Mouse (Mus musculus): Measurements from ENCODE around the gene Gcm2.
A peak's percentile ranks its signal among the peaks of the same experiment; 100 is the strongest.

The Gcm2 gene

DNA sequence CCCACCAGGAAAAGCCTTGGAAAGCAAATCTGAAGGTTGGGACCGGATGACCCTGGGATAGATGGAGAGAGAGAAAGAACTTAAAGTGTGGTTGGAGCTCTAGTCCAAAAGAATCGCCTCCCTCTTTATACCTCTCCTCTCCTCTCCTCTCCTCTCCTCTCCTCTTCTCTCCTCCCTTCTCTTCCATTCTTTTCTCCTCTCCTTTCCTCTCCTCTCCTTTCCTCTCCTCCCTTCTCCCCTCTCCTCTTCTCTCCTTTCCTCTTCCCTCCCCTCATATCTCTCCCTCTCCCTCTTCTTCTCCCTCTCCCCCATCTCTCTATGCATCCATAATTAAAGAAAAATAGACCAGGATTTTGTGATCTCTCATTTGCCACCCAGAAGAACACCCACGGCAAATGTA is at the start of gene Gcm2:
Gcm2 (minus strand) TSS at position 101 of the 400 bp plus-strand sequence.
- no peak for DNase-seq (ENCODE audit: low spot score in 2 of 2)

DNA sequence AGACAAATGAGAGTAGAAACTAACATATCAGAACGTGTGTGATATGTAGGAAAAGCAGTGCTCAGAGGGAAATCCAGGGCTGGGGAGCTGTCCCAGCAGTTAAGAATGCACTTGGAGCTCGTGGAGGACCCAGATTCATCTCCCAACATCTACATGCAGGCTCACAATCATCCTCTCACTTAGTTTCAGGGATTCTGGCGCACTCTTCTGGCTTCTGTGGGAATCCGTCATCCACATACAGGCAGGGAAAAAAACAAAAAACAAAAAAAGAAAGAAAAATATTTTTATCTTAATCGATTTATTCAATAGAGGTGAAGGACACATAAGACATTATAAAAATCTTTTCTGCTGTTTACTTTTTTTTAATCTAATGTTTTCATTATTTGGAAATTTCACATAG is 47.6 kb upstream of the Gcm2 start:
- DNase-seq (ENCODE audit: low spot score in 2 of 2), result no peak

DNA sequence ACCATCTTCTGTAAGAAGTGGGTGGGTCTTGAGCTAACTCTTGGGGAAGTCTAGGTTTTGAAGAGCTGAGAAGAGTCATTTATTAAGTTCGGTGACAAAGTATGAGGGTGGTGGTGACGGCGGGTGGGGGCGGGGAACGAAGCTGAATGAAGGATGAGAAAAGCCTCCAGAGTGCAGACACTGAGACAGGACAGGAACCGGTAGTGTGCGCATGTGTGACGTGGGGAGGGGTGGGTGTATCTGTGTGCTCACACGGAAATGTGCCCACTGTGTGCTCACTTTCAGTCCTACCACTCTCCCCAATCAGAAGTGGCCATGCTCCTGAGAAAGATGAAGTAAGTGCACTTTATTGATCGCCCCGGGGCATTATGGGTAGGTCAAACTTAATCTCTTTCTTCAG is 42.3 kb upstream of the Gcm2 start:
- no peak for DNase-seq (ENCODE audit: low spot score in 2 of 2)

DNA sequence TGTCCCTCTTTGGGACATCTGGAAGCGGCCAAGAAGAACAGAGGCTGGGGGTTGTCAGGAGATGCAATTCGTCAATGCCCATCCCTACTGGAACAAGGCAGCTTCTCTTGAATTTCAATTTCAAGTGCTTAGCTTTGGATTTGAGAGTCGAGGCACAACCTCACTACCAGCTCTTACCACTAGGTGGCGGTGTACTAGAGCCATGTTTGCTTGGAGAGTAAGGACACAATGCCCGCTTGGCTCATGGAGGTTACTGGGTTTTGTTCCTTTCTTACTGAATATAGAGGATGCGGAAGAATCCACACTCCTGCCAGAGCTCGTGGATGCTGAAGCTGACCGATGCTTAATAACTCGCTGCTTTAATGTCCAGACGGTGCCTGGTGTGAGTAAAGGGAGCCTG is 35.4 kb upstream of the Gcm2 start:
- peak; percentile 36 to 62 for DNase-seq (ENCODE audit: low spot score in 2 of 2)

DNA sequence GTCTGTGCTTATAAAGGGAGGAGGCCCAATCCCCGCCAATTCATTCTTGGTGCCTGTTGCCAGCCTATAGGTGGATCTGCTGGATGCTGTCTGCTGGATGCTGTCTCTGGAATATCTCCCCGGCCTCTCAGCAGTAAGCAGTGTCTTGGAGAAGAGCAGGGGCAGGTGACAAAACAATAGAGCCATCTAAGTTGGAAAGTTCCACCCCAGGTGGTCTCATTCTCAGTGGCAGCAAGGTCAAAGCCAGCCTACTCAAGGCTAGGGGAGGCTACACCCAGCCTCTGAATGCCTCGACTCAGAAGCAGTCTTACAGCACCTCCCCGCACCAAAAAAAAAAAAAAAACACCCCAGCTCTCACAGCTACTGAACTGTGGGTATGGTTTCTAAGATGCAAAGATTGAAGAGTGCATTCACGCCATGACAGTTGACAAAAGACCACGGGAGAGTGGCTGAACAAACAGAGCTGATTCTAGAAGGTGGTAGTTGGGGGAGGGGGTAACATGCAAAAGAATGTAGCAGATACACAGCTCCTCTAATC is 34.7 kb upstream of the Gcm2 start:
- DNase-seq (ENCODE audit: low spot score in 2 of 2), result no peak

DNA sequence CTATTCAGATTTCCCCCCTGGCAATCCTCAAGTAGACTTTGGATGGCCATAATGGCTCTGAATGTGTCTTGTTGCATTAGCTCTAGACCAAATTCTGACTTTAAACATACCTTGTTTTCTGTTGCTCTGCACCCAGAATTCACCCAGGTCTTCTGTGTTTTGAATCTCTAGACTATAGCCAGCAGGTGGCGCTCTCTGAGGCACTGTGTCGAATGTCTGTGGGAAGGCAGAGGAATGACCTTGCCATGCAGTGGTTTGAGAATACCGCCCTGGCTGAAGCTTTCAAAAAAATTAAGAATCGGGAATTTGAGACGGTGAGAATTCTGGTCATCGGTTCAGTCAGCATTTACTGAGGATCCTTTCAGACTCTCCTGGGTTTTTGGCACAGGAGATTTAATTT is 24.1 kb upstream of the Gcm2 start:
- DNase-seq (ENCODE audit: low spot score in 2 of 2), result peak; percentile 14 to 24

DNA sequence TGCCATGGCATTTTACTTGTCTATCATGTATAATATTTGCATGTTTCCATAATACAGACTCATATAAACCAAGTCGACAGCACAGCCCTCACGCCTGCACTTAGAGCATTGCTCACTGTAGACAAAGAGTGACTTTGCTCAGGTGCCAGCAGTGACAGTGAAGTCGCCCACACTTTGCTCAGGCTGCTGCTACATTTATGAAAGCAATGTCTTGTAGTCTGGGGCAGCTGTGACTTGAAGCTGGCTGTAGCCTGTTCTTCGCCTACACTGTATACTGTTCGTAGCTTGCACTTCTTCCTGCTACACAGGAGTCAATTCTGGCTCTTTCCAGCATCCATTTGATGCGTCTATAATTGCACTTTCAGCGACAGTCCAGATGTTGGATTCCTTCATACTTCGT is 18.2 kb upstream of the Gcm2 start:
- DNase-seq (ENCODE audit: low spot score in 2 of 2), result peak in 1 of 2 experiments; percentile 5

DNA sequence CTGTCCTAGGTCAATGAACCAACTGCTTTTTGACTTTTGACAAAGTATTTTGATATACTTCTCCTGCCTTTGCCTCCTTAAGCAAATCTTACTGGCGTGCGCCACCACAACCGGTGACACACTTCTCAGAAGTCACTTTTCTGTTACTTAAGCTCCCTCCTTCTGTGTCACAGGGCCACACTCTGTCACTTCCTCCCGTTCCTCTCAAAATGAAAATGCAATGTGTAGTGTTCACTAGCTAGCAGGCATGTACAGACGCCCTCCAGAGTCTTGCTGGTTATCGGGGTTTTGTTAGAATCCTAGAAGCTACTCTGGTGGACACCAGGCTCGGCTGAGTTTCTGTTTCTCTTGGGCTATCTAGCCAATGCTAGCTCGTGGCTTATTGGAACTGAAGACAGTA is 17.5 kb upstream of the Gcm2 start:
- no peak for DNase-seq (ENCODE audit: low spot score in 2 of 2)

DNA sequence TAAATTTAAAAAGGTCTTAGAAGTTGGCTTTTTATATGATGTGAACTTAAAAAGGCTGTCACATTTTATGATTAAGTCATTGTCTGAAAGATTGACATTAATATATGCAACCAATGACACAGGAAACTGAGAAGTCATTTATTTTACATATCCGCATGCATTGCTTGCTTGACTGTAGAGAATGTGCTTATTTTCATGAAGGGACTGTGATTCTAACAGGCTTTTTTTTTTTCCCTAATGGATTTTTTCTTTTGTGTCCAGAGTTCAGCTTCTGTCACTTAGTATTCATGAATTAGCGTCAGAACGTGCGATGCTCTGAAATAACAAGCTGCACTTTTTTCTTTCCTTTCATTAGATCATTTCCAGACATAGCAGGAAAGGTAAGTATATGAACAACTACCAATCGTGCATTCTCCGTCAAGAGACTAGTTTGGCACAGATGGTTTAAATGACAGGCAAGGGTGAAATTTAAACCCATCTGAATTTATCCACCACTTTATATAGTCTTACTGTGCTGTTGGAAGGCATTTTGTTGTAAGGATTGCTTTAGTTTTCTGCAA is 12.9 kb upstream of the Gcm2 start:
- DNase-seq (ENCODE audit: low spot score in 2 of 2), result no peak

DNA sequence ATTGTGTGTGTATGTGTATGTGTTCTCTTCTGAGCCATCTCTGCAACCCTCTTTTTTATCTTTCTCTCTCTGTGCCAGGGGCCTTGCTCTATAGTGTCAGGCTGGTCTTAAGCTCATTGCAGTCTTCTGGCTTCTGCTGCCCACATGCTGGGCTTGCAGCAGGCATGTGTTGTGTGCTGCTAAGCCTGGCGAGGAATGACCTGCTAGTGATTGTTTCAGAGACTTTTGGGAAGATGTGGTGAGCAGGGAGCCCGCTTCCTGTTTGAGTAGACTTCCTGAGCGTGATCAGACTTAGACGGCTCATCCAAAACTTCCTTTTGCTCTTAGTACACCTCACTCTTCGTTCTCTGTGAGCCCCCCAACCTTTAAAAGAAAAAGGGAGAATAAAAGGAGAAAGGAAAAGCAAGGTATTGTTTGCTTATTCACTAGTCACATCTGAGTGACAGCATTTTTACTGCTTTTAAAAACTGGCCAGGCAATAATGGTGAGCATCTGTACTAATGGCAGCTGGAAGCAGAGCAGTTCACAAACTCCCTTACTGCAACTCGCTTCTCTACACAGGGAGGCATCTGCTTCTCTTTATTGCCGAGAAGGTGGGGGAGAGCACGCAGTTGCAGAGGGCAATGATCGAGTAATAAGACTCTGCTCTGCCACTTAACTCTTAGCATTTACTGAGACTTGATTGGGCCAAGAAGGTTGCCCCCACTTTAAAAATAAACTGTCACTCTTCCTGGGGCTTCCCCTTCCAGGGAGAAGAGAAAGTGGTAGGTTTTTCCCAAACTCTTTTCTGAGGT is 8.5 kb upstream of the Gcm2 start:
- no peak for DNase-seq (ENCODE audit: low spot score in 2 of 2)

DNA sequence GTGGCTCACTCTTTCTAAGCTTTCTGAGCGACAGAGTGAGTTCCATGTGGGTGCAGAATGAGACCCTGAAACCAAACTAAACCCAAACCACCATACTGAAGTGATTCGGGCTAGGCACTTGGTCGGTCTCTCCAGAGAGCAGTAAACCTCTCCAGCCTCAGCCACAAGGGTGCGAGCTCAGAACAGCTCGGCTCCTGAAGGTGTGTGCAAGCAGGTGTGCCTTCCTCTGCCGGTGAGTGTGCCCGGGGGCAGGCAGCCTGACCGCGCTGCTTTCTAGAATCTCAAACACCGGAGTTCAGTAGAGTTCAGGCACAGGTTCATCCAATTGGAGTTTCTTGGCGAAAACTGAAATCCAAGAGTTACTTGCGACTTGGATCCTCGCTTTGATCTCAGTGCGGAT is 3.1 kb upstream of the Gcm2 start, which contains the start of gene Sycp2l:
Sycp2l (plus strand) TSS at position 368 of the 400 bp plus-strand sequence.
- DNase-seq (ENCODE audit: low spot score in 2 of 2), result no peak

DNA sequence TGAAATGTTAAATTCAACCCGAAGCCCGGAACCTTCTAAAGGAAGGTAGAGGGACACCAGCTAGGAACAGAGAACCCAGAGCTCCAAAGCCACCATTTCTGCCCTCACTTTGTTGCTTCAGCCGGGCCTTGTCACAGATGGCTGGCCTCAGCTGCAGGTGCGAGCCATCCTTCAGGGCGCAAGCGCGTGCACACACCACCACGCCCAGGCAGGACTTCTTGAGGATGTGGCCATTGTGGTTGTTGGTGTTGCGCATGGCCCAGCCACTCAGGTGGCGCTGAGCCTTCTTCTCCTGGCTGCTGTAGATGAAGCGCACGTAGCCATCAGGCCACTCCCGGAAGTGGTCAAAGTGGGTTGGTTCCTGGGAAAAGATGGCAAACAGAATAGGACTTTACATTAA is 5.3 kb downstream of the Gcm2 start:
- no peak for DNase-seq (ENCODE audit: low spot score in 2 of 2)

DNA sequence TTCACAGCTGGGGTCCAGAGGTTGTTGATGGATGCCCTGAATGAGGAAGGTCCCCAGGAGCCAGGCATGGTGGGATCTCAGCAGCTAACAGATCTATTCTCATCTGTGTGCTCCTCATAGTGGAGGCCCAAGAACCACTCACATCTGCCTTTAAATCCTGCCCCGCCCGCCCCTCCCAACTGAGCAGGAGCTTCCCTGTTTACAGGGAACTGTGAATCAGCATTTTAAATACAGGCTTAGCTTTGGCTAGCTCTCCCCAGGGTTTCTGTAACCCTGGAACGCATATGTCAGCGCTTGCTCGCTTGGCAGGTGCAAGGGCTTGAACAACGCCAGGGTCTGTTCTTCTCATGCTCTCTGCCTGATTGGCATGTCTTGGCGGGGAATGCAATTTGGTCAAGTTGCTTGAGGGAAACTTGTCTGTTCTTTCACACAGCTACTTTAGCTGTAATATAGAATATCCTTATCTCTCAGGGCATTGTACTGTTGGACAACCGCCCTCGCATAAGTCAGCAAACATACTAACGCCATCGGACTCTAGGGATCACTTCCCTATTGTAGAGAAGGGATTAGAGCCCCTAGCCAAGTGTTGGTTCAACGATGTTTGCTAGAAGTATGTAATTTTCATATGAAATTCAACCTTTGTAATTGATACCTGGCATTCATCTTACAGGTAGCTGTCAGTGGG is 6.9 kb downstream of the Gcm2 start:
- no peak for DNase-seq (ENCODE audit: low spot score in 2 of 2)

DNA sequence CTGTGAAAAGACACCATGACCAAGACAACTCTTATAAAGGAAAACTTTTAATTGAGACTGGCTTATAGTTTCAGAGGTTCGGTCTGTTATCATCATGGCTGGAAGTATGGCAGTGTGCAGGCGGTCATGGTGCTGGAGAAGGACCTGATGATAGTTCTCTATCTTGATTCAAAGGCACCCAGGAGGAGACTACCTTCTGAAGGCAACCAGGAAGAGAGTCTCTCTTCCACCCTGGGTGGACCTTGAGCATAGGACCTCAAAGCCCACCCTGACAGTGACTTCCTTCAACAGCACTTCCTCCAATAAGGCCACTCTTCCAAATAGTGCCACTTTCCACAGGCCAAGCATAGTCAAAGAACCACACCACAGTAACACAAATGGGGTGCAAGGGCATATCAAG is 10.8 kb downstream of the Gcm2 start:
- no peak for DNase-seq (ENCODE audit: low spot score in 2 of 2)

DNA sequence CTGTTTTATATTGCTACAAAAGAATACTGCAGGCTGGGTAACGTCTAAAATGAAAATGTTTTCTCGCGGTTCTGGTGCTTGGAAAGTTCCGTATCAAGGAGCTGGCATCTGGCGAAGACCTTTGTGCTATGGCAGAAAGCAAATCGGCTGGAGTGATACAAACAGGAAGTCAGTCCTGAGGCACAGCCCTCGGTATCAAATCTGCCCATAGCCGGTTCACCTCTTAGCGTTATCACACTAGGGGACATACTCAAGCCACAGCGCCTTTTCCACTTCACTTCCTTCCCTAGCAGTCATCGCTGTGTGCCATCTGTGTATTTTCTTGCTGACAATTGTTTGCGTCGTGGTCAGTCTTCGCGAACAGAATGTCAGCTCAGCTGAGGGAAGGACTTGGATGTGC is 12.5 kb downstream of the Gcm2 start:
- no peak for DNase-seq (ENCODE audit: low spot score in 2 of 2)

DNA sequence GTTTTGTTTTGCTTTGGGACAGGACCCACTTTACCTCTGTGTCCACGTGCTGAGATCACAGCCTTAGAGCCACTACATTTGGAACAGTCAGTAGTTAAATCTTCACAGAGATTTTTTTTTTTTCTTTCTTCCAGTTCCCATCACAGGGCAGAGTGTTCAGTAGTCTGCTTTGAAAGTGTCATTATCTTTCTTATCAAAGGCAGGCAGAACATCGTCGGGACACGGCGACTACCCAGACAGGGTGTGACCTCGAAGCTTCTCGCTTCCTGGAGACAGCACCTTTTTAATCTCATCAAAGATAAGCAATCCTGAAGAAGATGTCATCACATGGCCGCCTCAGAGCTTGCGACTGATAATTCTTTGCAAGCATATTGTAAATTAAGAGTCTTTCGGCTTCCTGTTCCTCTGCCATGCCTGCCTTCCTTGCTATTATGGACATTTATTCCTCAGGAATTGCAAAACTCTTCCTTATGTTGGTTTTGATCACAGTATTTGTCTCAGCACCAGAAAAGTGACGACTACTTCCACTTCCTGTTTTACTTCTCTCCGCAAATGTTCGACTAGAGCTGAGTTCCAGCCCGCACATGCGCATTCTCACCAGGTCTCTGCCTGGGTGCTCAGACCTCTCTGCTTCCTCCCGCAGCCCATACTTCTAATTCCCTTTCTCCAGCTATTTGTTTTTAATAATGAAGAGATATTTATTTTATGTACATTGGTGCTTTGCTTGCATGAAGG is 13.3 kb downstream of the Gcm2 start:
- no peak for DNase-seq (ENCODE audit: low spot score in 2 of 2)

DNA sequence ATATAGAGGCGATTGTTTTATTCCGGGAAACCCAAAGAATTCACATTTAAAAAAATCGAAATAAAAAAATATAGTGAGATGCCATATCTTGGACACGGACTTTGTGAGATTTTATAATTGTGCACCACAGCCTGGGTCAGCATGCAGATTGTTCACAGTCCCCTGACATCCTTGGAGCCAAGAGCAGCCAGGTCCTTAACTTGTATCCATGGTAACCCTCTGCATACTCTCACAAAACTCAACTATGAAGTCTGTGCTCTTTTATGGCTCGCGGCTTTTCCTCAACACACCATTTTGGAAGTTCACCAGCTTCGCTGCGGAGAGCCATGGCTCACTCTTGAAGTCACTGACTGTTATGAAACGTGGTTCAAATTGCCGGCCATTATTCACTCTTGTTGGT is 16.7 kb downstream of the Gcm2 start:
- DNase-seq (ENCODE audit: low spot score in 2 of 2), result no peak

DNA sequence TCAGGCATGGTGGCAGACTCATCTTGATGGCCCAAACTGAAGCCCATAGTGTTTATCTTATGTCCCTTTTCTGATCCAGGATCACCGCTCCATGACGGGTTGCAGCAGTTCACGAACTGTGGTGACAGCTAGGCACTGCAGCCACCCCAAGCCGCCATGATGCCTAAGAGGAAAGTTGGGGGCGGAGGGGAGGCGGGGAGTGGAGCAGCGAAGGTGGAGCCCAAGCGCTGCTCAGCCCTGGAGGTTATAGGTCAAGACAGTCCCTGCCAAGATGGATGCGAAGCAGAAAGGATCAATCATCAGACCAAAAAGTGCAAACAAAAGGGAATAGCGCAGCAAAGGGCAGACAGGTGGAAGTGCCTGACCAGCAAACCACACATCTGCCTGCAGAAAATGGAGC is 19.6 kb downstream of the Gcm2 start:
- no peak for DNase-seq (ENCODE audit: low spot score in 2 of 2)

DNA sequence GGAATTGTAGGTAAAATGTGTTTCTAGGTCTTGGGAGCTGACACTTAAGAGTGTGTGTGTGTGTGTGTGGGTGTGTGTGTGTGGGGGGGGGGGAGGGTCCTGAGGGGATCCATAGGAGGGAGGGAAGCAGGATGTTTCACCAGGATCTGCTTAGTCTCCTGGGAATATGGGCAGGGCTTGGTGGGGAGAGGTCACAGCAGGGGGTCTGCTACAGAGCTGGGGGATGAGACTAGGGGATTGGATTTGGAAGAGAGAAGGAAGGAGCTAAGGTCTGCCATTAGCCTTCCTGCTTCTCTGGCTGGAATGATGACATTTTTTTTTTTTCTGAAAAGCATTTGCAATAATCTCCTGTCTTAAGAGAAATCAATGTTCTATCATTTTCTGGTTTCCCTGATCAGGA is 22.1 kb downstream of the Gcm2 start:
- no peak for DNase-seq (ENCODE audit: low spot score in 2 of 2)

DNA sequence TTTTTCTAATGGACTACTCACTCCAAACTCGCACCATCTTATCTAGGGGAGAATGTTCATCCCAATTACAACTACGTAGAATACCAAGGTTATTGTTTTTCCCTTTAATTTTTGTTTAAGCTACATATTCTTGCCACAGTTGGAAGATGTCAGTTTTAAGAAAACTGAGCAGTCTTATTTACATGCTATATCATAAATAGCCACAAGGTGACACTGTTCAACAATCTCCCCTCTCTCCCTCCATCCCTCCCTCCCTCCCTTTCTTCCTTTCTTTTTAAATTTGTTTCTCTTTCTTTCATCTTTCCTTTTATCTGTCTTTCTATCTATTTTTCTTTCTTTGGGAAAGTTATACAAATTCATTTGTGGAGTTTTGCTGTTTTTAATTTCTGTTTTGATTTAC is 25.7 kb downstream of the Gcm2 start:
- no peak for DNase-seq (ENCODE audit: low spot score in 2 of 2)

DNA sequence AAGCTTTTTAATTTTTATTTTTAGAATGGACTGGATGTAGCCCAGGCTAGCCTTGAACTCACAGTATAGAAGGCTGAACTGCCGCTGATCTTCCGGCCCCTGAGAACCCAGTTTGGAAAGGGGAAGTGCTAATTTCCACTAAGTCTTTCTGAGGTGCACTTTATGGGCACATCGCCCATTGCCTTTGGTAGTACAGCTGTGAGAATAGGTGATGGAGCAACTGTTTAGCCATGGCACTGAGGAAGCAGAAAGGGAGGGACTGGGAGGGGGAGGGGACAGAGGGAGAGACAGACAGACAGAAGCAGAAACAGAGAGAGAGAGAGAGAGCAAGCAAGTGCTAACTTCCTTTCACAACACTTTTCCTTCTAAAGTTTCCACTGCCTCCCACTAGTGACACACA is 26.3 kb downstream of the Gcm2 start:
- DNase-seq (ENCODE audit: low spot score in 2 of 2), result no peak

DNA sequence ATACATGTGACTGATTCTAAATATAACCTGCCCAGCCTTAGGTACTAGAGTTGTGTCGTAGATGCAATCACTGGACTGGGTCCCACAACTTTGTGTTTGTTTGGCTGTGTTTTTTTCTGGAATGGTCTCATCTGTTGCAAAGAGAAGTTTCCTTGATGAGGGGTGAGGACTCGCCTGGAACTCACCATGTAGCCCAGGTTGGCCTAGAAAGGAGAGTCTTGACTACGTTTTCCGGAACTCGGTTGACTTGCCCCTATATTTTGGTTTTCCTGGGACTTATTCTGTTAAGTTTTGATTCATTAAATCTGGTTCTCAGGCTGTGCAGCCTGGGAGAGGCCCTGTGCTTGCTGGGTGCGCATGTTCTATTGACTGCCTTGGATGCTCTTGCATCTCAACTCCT is 30.1 kb downstream of the Gcm2 start:
- no peak for DNase-seq (ENCODE audit: low spot score in 2 of 2)

Measured in frontal cortex, postnatal 25 days (tissue).